Mouse (Mus musculus): ENCODE measurements at regions not wholly inside any gene's neighbourhood (a gene's known extent, or its start where the extent isn't known, plus 50 kb on each side); places are given as distances from the start of the nearest gene placed in this dataset.

DNA sequence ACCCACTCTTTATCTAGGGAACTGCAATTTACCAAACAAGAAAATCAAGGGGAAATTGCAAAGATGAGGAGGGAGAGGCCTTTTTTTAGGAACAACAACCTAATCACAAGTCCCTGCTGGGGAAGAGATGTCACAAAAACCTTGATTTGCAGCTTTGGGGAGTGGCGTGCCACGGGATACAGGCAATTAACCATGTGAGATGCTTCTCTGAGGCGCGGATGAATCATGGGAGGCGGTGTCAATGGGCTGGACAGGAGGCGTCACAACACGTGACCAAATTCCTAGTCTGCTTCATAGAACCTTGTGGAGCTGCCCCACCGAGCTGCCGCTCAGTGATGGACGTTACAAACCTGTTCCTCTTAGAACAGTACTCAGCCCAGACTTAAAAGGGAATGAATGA is 123.6 kb upstream of the Srsf6 start:
- no peak overlapping the region for H3K9ac ChIP-seq (ENCODE audit: control insufficient read depth, low read depth, low read length, poor library complexity, severe bottlenecking)
- H3K79me2 ChIP-seq (ENCODE audit: control insufficient read depth, insufficient read depth, low read length, poor library complexity): no peaks in the 10 kb centered on the region
- no peaks in the 10 kb centered on the region for H3K4me1 ChIP-seq (ENCODE audit: control insufficient read depth in 1 of 2, insufficient read depth in 2 of 2, low read length in 2 of 2)
- no peak overlapping the region for H3K4me3 ChIP-seq (ENCODE audit: control insufficient read depth in 1 of 2, insufficient read depth in 1 of 2, low read depth in 2 of 2, low read length in 2 of 2)
- TF ChIP-seq TCF12 (IDR thresholded peaks at IDR 0.05; ENCODE audit: low read depth, low read length): no peak
- no peak for TF ChIP-seq NRF1 (IDR thresholded peaks at IDR 0.05; ENCODE audit: insufficient read depth, low read depth, low read length, poor library complexity, severe bottlenecking)
- TF ChIP-seq SMC3 (IDR thresholded peaks at IDR 0.05; ENCODE audit: low read depth, low read length): no peak
- no peak for TF ChIP-seq NELFE (IDR thresholded peaks at IDR 0.05; ENCODE audit: low read depth, low read length)
- no peak for TF ChIP-seq GABPA (IDR thresholded peaks at IDR 0.05; ENCODE audit: low read depth, low read length)
- no peak for TF ChIP-seq MEF2A (IDR thresholded peaks at IDR 0.05; ENCODE audit: extremely low read depth, insufficient replicate concordance, low read depth, low read length, poor library complexity, severe bottlenecking)
- TF ChIP-seq MYB (IDR thresholded peaks at IDR 0.05; ENCODE audit: low read depth, low read length): no peak
- no peak for TF ChIP-seq MAFK (IDR thresholded peaks at IDR 0.05; ENCODE audit: borderline replicate concordance, low read depth, low read length)
- no peak for TF ChIP-seq USF1 (IDR thresholded peaks at IDR 0.05; ENCODE audit: low read depth, low read length)
- TF ChIP-seq ZC3H11A (IDR thresholded peaks at IDR 0.05; ENCODE audit: low read depth, low read length): no peak
- TF ChIP-seq TBP (IDR thresholded peaks at IDR 0.05; ENCODE audit: low read depth, low read length): no peak
- no peak overlapping the region for H3K27ac ChIP-seq (ENCODE audit: control insufficient read depth, low read depth, low read length)
- H3K27me3 ChIP-seq (ENCODE audit: control insufficient read depth in 1 of 2, insufficient read depth in 2 of 2, low read length in 2 of 2): no peaks in the 10 kb centered on the region
- no peaks in the 10 kb centered on the region for H3K9me3 ChIP-seq (replicated peaks; ENCODE audit: insufficient read depth, low read length)
- no peak for DNase-seq (ENCODE audit: low read depth, low spot score)
- no peaks in the 10 kb centered on the region for H3K36me3 ChIP-seq (ENCODE audit: control insufficient read depth in 1 of 2, insufficient read depth in 2 of 2, low read length in 2 of 2)

DNA sequence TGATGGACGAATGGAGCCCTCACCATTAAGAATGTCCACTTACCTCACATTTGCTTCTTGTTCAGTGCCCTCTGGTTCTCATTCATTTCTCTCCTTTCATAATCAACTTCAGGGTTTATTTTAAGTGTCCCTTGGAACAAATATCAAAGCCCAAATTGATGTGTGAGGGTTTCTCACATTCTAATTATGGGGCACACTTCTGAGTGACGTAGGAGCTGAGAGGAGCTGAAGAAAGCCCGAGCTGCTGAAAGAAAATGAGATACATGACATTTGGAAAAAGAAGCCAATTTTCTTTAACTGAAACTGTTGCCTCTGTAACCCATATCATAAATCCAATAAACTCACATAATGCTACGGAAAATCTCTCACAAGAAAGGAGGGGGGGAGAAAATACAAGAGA is 134.8 kb upstream of the Srsf6 start:
- H3K27ac ChIP-seq (ENCODE audit: control insufficient read depth, low read depth, low read length): no peak overlapping the region
- H3K27me3 ChIP-seq (ENCODE audit: control insufficient read depth in 1 of 2, insufficient read depth in 2 of 2, low read length in 2 of 2): no peaks in the 10 kb centered on the region
- DNase-seq (ENCODE audit: low read depth, low spot score): no peak
- H3K4me3 ChIP-seq (ENCODE audit: control insufficient read depth in 1 of 2, insufficient read depth in 1 of 2, low read depth in 2 of 2, low read length in 2 of 2): no peak overlapping the region
- no peak overlapping the region for H3K9ac ChIP-seq (ENCODE audit: control insufficient read depth, low read depth, low read length, poor library complexity, severe bottlenecking)
- no peak for TF ChIP-seq MXI1 (IDR thresholded peaks at IDR 0.05; ENCODE audit: low read depth, low read length)
- no peak for TF ChIP-seq USF2 (IDR thresholded peaks at IDR 0.05; ENCODE audit: borderline replicate concordance in 1 of 2, insufficient read depth in 1 of 2, low read depth in 1 of 2, low read length in 2 of 2)
- TF ChIP-seq POLR2AphosphoS2 (IDR thresholded peaks at IDR 0.05; ENCODE audit: low read length): no peak
- no peak for TF ChIP-seq SIN3A (IDR thresholded peaks at IDR 0.05; ENCODE audit: low read length)
- no peak for TF ChIP-seq E2F4 (IDR thresholded peaks at IDR 0.05; ENCODE audit: borderline replicate concordance, low read depth, low read length)
- no peak for TF ChIP-seq JUND (IDR thresholded peaks at IDR 0.05; ENCODE audit: low read depth, low read length)
- TF ChIP-seq EP300 (IDR thresholded peaks at IDR 0.05; ENCODE audit: low read depth in 1 of 2, low read length in 2 of 2): no peak
- no peak for TF ChIP-seq ZC3H11A (IDR thresholded peaks at IDR 0.05; ENCODE audit: low read depth, low read length)
- no peaks in the 10 kb centered on the region for H3K9me3 ChIP-seq (replicated peaks; ENCODE audit: insufficient read depth, low read length)
- H3K36me3 ChIP-seq (ENCODE audit: control insufficient read depth in 1 of 2, insufficient read depth in 2 of 2, low read length in 2 of 2): no peaks in the 10 kb centered on the region
- no peaks in the 10 kb centered on the region for H3K79me2 ChIP-seq (ENCODE audit: control insufficient read depth, insufficient read depth, low read length, poor library complexity)
- H3K4me1 ChIP-seq (ENCODE audit: control insufficient read depth in 1 of 2, insufficient read depth in 2 of 2, low read length in 2 of 2): no peaks in the 10 kb centered on the region
